10 mouse cellular contexts compared by ENCODE assay signal in genomic region chr1:58677575-58677974, GRCm38 (mm10). TPM values are rescaled to one million over a fixed set of nuclear protein-coding genes. Genes with fewer than 3 reads are reported as not detected.
DNase-seq lines count a peak whose midpoint lies in the region; TF ChIP-seq lines count a peak whose summit lies in the region.
"Had no signal": no experiment of that assay in that cellular context is flagged by ENCODE, and none has a peak within 500 bp of the region (broad histone marks: within the 10 kb centered on the region; RNA-seq: fewer than 3 reads in every experiment).

No protein-coding gene starts in this region.

- no peak overlapping the region for H3K27ac ChIP-seq in layer of hippocampus, adult 2 months
- H3K27ac ChIP-seq in bone marrow macrophage, adult 2 months (ENCODE audit: insufficient read depth, low read depth, low read length), result no peak overlapping the region
- H3K27ac ChIP-seq in forebrain, embryonic 10.5 days, result no peak overlapping the region

- peaks cover 19% of the 10 kb centered on the region for H3K9me3 ChIP-seq in E14TG2a.4 (ENCODE audit: low read length)
- 0 out of 2 replicates have a peak, but pooled peaks cover 2% of the 10 kb centered on the region for H3K9me3 ChIP-seq in forebrain, embryonic 10.5 days

- peak; percentile 15 to 33 for DNase-seq in layer of hippocampus, adult 2 months (ENCODE audit: low spot score in 2 of 2)
- DNase-seq in layer of hippocampus, adult 8-10 months (ENCODE audit: low spot score in 2 of 2), result no peak
- DNase-seq in gastrocnemius, postnatal 10 days, result peak; percentile 14
- DNase-seq in lung, postnatal 14 days, result peak; percentile 58
- DNase-seq in thymus, postnatal 36 days, result peak; percentile 17 to 28
- DNase-seq in forebrain, embryonic 10.5 days (ENCODE audit: extremely low spot score, low spot score), result no peak

- no peaks in the 10 kb centered on the region for H3K36me3 ChIP-seq in E14TG2a.4 (ENCODE audit: insufficient read depth, low read length)
- H3K36me3 ChIP-seq in forebrain, embryonic 10.5 days (replicated peaks), result no peaks in the 10 kb centered on the region

- 93% methylated on average over 1 of the region's 1 CpGs for WGBS in forebrain, embryonic 10.5 days

- no peaks in the 10 kb centered on the region for H3K27me3 ChIP-seq in E14TG2a.4 (ENCODE audit: insufficient read depth, low read length)
- no peaks in the 10 kb centered on the region for H3K27me3 ChIP-seq in forebrain, embryonic 10.5 days (ENCODE audit: poor library complexity, severe bottlenecking)

- peak; percentile 78 for TF ChIP-seq CTCF in layer of hippocampus, adult 2 months (conservative IDR thresholded peaks at IDR 0.05)
- peak; percentile 9; the same call in 1 of the 2 replicates for TF ChIP-seq CTCF in E14TG2a.4 (conservative IDR thresholded peaks at IDR 0.05; ENCODE audit: low read length)
- 0 out of 2 replicates have a peak, but pooled peaks have one; percentile 16 for TF ChIP-seq CTCF in bone marrow macrophage, adult 2 months (IDR thresholded peaks at IDR 0.05; ENCODE audit: low read depth, low read length)

- H3K4me3 ChIP-seq in layer of hippocampus, adult 2 months, result no peak overlapping the region
- H3K4me3 ChIP-seq in E14TG2a.4 (replicated peaks; ENCODE audit: low read length), result no peak overlapping the region
- no peak overlapping the region for H3K4me3 ChIP-seq in bone marrow macrophage, adult 2 months (ENCODE audit: insufficient read depth, low read length)
- no peak overlapping the region for H3K4me3 ChIP-seq in forebrain, embryonic 10.5 days
- H3K4me3 ChIP-seq: erythroblast, embryonic 14.5 days had no signal

- no peak for TF ChIP-seq POLR2A in bone marrow macrophage, adult 2 months (IDR thresholded peaks at IDR 0.05; ENCODE audit: borderline replicate concordance, low read depth, low read length)

- H3K4me1 ChIP-seq in E14TG2a.4 (replicated peaks; ENCODE audit: low read depth, low read length), result no peaks in the 10 kb centered on the region
- H3K4me1 ChIP-seq in bone marrow macrophage, adult 2 months (ENCODE audit: control insufficient read depth, insufficient read depth, low read length), result peaks cover 2% of the 10 kb centered on the region; the same call in 1 of the 2 replicates
- no peaks in the 10 kb centered on the region for H3K4me1 ChIP-seq in forebrain, embryonic 10.5 days

RNA-seq across cellular contexts. Expression of gene Als2cr12, which starts 18.2 kb away (rescaled TPM):
- not detected for total RNA-seq in layer of hippocampus, adult 2 months (2021)
- not detected for total RNA-seq in layer of hippocampus, adult 8-10 months (2022)
- not detected in 2 replicates for polyA plus RNA-seq in bone marrow macrophage, adult 2 months (2012; ENCODE audit: insufficient read depth, insufficient read length, missing spikeins)
- total RNA-seq in gastrocnemius, postnatal 10 days (2021), result not detected
- polyA plus RNA-seq in forebrain, embryonic 10.5 days (2016; fragmentation: Nextera tagmentation; extraction: Ambion mirVana), result not detected in 2 replicates
- polyA plus RNA-seq: erythroblast, embryonic 14.5 days; liver, embryonic 16.5 days had no signal

RNA-seq across cellular contexts. Expression of gene Cflar, which starts 33.7 kb away (rescaled TPM):
- 10 to 100 TPM; 32.9 to 35.2 TPM for total RNA-seq in layer of hippocampus, adult 2 months (2021)
- total RNA-seq in layer of hippocampus, adult 8-10 months (2022), result 10 to 100 TPM; 41.2 to 48.5 (median 44.3) TPM
- 95.8 and 102 TPM in 2 replicates for polyA plus RNA-seq in bone marrow macrophage, adult 2 months (2012; ENCODE audit: insufficient read depth, insufficient read length, missing spikeins)
- total RNA-seq in gastrocnemius, postnatal 10 days (2021), result 10 to 100 TPM; 48.9 to 51.4 TPM
- polyA plus RNA-seq in forebrain, embryonic 10.5 days (2016; fragmentation: Nextera tagmentation; extraction: Ambion mirVana), result 26.3 and 30.7 TPM in 2 replicates

Comparison
In these comparisons a context has a peak if more than half of its experiments do, and no peak if none do; other contexts are left out.
1. DNase-seq: peak in layer of hippocampus, adult 2 months (2 of 2), gastrocnemius, postnatal 10 days (single experiment), lung, postnatal 14 days (single experiment) and thymus, postnatal 36 days (2 of 2); none in layer of hippocampus, adult 8-10 months (0 of 2) and forebrain, embryonic 10.5 days (single experiment).
2. CTCF ChIP-seq: peak in every context shown above with its lines; median percentile 78 in layer of hippocampus, adult 2 months; 16 in bone marrow macrophage, adult 2 months; 9 in E14TG2a.4.